8 mouse cellular contexts compared by ENCODE assay signal in genomic region chr12:9029888-9030723, GRCm38 (mm10). TPM values are rescaled to one million over a fixed set of nuclear protein-coding genes. Genes with fewer than 3 reads are reported as not detected.
DNase-seq lines count a peak whose midpoint lies in the region; ATAC-seq lines count a peak whose summit lies in the region.

Ttc32 (plus strand) TSS chr12:9029997.

- peak within 1 kb of the TSS; percentile 100 for H3K27ac ChIP-seq in hindbrain, embryonic 15.5 days (replicated peaks)

- WGBS in hindbrain, embryonic 15.5 days, result under 1% methylated on average over 69 of the region's 69 CpGs

- H3K9ac ChIP-seq in hindbrain, embryonic 15.5 days, result peak within 1 kb of the TSS; percentile 96

- ATAC-seq in hindbrain, embryonic 15.5 days (ENCODE audit: low FRiP score, low read depth), result peak; percentile 97

- H3K4me1 ChIP-seq in hindbrain, embryonic 15.5 days (replicated peaks), result peaks cover 8% of the 10 kb centered on the region

- DNase-seq in T-cell, adult 2 months (ENCODE audit: low spot score), result peak; percentile 92
- DNase-seq in cerebellum, postnatal 36 days, result peak; percentile 93 to 96
- peak; percentile 97 for DNase-seq in frontal cortex, postnatal 36 days (ENCODE audit: low spot score in 2 of 2)
- DNase-seq in left cerebral cortex, adult 11 months (ENCODE audit: low spot score), result peak; percentile 91
- peak; percentile 96 for DNase-seq in lung, postnatal 4 days
- DNase-seq in retina, postnatal 7 days (ENCODE audit: low read depth, low spot score), result peak; percentile 87
- peak; percentile 98 for DNase-seq in urinary bladder, adult 2 months (ENCODE audit: low spot score)

- peak within 1 kb of the TSS; percentile 85 for H3K4me3 ChIP-seq in hindbrain, embryonic 15.5 days

- 0 out of 2 replicates have a peak, but pooled peaks cover 10% of the 10 kb centered on the region for H3K36me3 ChIP-seq in hindbrain, embryonic 15.5 days

- H3K27me3 ChIP-seq in hindbrain, embryonic 15.5 days, result no peaks in the 10 kb centered on the region

- H3K4me2 ChIP-seq in hindbrain, embryonic 15.5 days, result peak within 1 kb of the TSS; percentile 62

- H3K9me3 ChIP-seq in hindbrain, embryonic 15.5 days, result no peaks in the 10 kb centered on the region

RNA-seq across cellular contexts. Expression of gene Ttc32, which starts in this region (rescaled TPM):
- polyA plus RNA-seq in hindbrain, embryonic 15.5 days (2015; fragmentation: Nextera tagmentation; extraction: Ambion mirVana), result 7.4 and 9.5 TPM in 2 replicates
- polyA plus RNA-seq in urinary bladder, adult 2 months (2012; rRNA removed), result 8.0 and 9.2 TPM in 2 replicates

Comparison
In these comparisons a context has a peak if more than half of its experiments do, and no peak if none do; other contexts are left out.
1. Peak in every context shown above with its lines: DNase-seq, ATAC-seq, H3K4me3 ChIP-seq and H3K27ac ChIP-seq.